Mouse (Mus musculus) urinary bladder, postnatal 0 days (tissue): ENCODE measurements around the gene Strc. TPM values are rescaled to one million over a fixed set of nuclear protein-coding genes. Genes with fewer than 3 reads are reported as not detected.

ENCODE experiments used
- polyA plus RNA-seq: library from polyadenylated mRNA; unstranded; fragments of >200 nt; fragmentation: Nextera tagmentation; extraction: Ambion mirVana; gene quantifications from 2 replicates; pipeline ENCODE4 v1.2.1, GENCODE M21; 2015

Strc gene
- not detected in 2 replicates for polyA plus RNA-seq

DNA sequence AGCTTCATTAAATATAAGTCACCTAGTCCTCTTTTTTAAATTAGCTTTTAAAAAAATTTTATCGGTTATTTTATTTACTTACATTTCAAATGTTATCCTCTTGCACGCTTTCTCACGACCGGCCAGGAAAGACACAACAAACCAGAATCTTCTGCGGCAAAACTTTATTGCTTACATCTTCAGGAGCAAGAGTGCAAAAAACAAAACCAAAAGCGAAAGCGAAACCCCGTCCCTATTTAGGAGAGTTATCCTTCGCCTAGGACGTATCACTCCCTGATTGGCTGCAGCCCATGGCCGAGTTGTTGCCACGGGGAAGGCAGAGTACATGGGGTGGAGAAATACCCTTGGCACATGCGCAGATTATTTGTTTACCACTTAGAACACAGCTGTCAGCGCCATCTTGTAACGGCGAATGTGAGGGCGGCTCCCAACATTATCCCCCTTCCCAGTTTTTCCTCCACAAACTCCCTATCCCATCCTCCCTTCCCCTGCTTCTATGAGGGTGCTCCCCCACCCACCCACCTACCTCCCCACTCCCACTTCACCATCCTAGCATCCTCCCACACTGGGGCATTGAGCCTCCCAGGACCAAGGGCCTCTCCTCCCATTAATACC lies at the start of gene Strc:
Gene Strc (minus strand): TSS at position 208 of the 615 bp plus-strand sequence.

DNA sequence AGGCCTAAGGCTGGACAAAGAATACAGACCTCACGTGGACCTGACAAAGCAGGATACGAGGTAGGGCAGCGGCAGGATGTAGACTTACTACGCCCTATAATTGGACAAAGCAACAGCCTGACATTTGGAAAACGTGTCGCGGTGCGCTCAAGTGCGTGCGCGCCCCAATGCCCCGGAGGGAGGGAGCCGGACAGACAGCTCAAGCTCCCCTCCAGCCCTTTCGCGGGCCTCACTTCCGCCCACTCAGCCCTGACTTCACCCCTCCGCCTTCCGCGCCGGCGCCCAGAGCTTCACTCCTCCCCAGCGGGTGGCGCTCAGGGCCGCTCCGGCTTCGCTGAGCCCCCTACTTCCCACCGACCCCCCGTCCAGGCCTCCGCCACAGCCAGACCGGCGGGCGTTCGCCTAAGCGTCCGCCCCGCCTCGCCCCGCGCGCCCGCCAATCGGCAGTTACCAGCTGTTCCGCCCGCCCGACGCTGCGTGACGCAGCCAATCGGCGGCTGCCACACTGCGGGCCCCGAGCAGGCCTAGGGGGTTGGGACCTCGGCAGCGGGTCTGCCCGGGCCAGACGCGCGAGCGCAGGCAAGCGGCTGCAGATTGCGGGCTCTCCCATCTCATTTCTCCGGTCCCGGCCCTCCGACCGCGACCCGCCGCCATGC lies 26.5 kb upstream of the Strc start, which contains the start of the genes Pdia3 and Catsper2:
Gene Pdia3 (plus strand): TSS at position 389 of the 656 bp plus-strand sequence.
Gene Catsper2 (minus strand): TSS at position 406 of the 656 bp plus-strand sequence.

DNA sequence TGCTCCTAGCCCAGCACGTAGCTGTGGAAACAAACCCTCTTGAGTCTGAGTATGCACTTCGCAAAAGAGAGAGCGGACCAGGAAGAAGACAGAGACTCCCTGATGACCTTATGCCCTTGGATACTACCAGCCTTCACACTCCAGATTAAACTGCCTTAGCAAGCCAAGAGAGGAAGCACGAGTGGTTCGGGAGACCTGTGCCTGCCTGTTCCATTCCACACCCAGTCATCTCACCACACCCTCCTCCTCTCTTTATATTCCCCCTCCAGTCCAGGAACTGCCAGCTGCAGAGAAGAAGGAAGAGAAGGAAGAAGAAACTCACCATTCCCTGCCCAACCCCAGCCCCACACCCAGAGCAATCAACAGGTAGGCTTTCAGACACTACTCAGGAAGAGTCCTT lies 29.5 kb downstream of the Strc start, which contains the start of gene Ckmt1:
Gene Ckmt1 (plus strand): TSS at position 221 of the 400 bp plus-strand sequence.

DNA sequence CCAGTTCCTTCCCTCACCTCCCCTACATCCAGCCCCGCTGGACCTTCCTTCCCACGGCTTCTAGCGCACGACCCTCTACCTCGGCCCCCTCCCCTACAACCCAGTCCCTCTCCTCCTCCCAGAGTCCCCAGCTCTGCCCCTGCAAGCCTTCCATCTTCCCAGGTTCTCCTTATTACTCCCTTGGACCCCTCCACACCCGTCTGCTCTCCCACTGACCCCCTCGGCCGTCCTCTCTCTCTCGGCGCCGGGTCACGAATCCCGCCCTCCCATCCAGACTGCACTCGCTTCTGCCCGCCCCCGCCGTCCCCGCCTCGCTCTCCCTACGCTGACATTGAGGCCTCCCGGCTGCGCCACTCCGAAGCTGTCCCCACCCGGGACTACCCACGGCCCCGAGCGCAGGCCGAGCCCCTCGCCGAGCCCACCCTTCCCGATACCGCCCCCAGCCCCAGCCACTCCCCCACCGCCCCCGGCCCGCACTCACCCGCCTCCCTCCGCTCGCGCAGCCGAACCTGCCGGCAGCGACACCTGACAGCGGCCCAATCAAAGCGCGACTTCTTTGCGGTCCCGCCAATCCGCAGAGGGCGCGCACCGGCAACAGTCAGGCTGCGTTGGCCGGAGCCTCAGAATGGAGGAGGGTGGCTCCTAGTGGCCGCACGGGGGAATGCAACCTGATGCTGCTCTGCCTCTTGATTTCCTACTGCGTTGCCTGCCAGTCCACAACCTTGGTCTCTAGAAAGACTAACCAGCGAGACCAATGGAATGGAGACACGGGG lies 32.0 kb downstream of the Strc start, which contains the start of gene Ppip5k1:
Gene Ppip5k1 (minus strand): TSS at position 577 of the 773 bp plus-strand sequence.

Other genes with a start within 250 kb of the Strc start
- gene Adal, start 246.7 kb downstream of the Strc start, polyA plus RNA-seq: 8.5 and 10.5 TPM in 2 replicates
- 11.3 and 12.6 TPM in 2 replicates for gene Lcmt2, start 246.5 kb downstream of the Strc start, polyA plus RNA-seq
- gene Tubgcp4, start 216.5 kb downstream of the Strc start, polyA plus RNA-seq: 17.4 and 19.6 TPM in 2 replicates
- 4.8 TPM in 2 replicates for gene Zscan29, start 216.0 kb downstream of the Strc start, polyA plus RNA-seq
- gene Trp53bp1, start 115.8 kb downstream of the Strc start, polyA plus RNA-seq: 15.2 and 16.1 TPM in 2 replicates
- 5.1 and 7.2 TPM in 2 replicates for gene Map1a, start 97.6 kb downstream of the Strc start, polyA plus RNA-seq
- 8.2 and 8.4 TPM in 2 replicates for gene Ppip5k1, start 31.8 kb downstream of the Strc start, polyA plus RNA-seq
- 25.7 and 29.6 TPM in 2 replicates for gene Ckmt1, start 29.5 kb downstream of the Strc start, polyA plus RNA-seq
- gene Pdia3, start 26.6 kb upstream of the Strc start, polyA plus RNA-seq: 344 and 398 TPM in 2 replicates
- gene Catsper2, start 26.6 kb upstream of the Strc start, polyA plus RNA-seq: 1.2 and 2.3 TPM in 2 replicates
- gene Ell3, start 57.1 kb upstream of the Strc start, polyA plus RNA-seq: 1.7 and 2.0 TPM in 2 replicates
- gene Serf2, start 62.0 kb upstream of the Strc start, polyA plus RNA-seq: 369 and 420 TPM in 2 replicates
- gene Hypk, start 66.1 kb upstream of the Strc start, polyA plus RNA-seq: 64.0 and 65.0 TPM in 2 replicates
- gene Serinc4, start 69.6 kb upstream of the Strc start, polyA plus RNA-seq: 0.06 and 0.17 TPM in 2 replicates
- gene Mfap1b, start 86.9 kb upstream of the Strc start, polyA plus RNA-seq: 26.0 and 30.9 TPM in 2 replicates
- gene Mfap1a, start 119.5 kb upstream of the Strc start, polyA plus RNA-seq: 12.4 and 13.6 TPM in 2 replicates
- gene Wdr76, start 119.6 kb upstream of the Strc start, polyA plus RNA-seq: 2.6 and 2.7 TPM in 2 replicates